Mouse (Mus musculus) embryonic fibroblast, embryonic 13.5 days (primary cell): ENCODE data around the gene Lrrc25.

ENCODE experiments used
- CTCF ChIP-seq: IDR thresholded peaks from 2 replicates; pipeline ENCODE4 v1.5.1; 2011; ENCODE audit warnings: mild to moderate bottlenecking, control low read depth, low read length, moderate library complexity, borderline replicate concordance; ENCODE audit not compliant: insufficient read depth
- POLR2A ChIP-seq: IDR thresholded peaks from 2 replicates; pipeline ENCODE4 v1.6.1; 2011; ENCODE audit warnings: low read depth, mild to moderate bottlenecking, control low read depth, low read length, moderate library complexity

DNA sequence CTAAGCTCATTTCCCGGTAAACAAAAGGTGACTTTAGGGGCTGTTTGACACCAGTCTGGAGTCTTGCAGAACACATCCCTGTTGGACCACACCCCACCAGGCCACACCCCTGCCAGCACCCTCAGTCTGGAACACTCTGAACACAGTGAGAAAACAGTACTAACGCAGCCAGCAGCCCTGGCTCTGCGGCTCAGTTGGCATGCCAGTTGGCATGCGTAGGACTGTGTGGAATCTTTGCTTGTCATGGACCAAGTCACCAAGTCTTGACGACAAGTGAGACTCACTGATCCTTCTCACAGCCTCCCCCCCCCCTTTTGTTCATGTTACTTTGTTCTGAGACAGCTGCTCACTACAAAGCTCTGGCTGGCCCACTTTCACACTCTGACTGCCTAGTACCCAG, 51.1 kb downstream of the Lrrc25 start:
- TF ChIP-seq CTCF, result no peak
- TF ChIP-seq POLR2A, result no peak
